Mouse (Mus musculus) T-helper 2 cell (primary cell): ENCODE data around the gene Lrrc9.

Source experiments
- in situ Hi-C: fragments of 300-600 bp; cut with MboI, MseI; formaldehyde crosslinking; loops from one replicate; pipeline ENCODE4 v1.15.1; 2025; ENCODE audit warnings: high pct_unique_total_duplicates

Lrrc9 gene

DNA sequence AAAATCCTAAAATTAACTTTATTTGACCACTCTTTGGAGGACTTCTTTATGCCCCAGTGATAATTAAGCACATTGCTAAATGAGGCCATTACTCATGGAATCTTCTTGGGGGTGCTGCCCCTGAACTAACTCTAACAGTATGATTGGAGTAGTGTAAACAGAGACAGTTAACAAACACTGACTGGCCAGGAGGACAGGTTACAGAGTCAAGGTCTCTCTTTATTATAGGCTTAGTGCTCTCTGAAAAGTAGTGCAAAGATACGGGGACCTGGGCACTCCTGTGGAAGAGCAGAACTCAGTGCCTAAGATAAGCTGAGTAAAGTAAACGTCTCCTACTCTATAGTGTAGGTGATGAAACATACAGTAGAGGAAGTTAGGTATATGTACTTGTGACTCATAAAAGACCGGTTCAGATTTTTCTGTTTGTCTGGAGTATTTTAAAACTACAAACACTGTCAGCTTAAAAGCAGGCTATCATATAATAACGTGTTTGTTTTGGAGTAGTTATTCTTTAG is 122.7 kb downstream of the Lrrc9 start:
- in situ Hi-C loops: no loop called here
